Mouse (Mus musculus) embryonic facial prominence, embryonic 15.5 days (tissue): ENCODE data around the gene Zc3h13. TPM values are rescaled to one million over a fixed set of nuclear protein-coding genes. Genes with fewer than 3 reads are reported as not detected.
A peak's percentile ranks its signal among the peaks of the same experiment; 100 is the strongest.

Source experiments
- ATAC-seq: fragments of 200-750 bp; cut with Nextera tagmentation; 2 replicates; pipeline ENCODE4 v1.8.0; 2017; ENCODE audit warnings: low read depth, moderate TSS enrichment; ENCODE audit not compliant: insufficient number of reproducible peaks, low FRiP score, low TSS enrichment
- H3K27ac ChIP-seq: fragments of 300-500 bp; sonication (generic); replicated peaks from 2 replicates; pipeline ENCODE4 v1.5.1; 2015; ENCODE audit warnings: mild to moderate bottlenecking, inconsistent platforms
- H3K27me3 ChIP-seq: fragments of 300-500 bp; sonication (generic); 2 replicates; pipeline ENCODE4 v1.6.1; 2015; ENCODE audit warnings: inconsistent platforms
- H3K36me3 ChIP-seq: fragments of 300-500 bp; sonication (generic); 2 replicates; pipeline ENCODE4 v1.6.1; 2015; ENCODE audit warnings: mild to moderate bottlenecking, inconsistent platforms
- H3K4me1 ChIP-seq: fragments of 300-500 bp; sonication (generic); 2 replicates; pipeline ENCODE4 v1.6.1; 2015; ENCODE audit warnings: inconsistent platforms
- H3K4me2 ChIP-seq: fragments of 300-500 bp; sonication (generic); replicated peaks from 2 replicates; pipeline ENCODE4 v1.6.1; 2015; ENCODE audit warnings: mild to moderate bottlenecking, inconsistent platforms
- H3K4me3 ChIP-seq: fragments of 300-500 bp; sonication (generic); replicated peaks from 2 replicates; pipeline ENCODE4 v1.5.1; 2015; ENCODE audit warnings: mild to moderate bottlenecking, inconsistent platforms
- H3K9ac ChIP-seq: fragments of 300-500 bp; sonication (generic); 2 replicates; pipeline ENCODE4 v1.6.1; 2015; ENCODE audit warnings: inconsistent platforms
- H3K9me3 ChIP-seq: fragments of 300-500 bp; sonication (generic); replicated peaks from 2 replicates; pipeline ENCODE4 v1.6.1; 2016; ENCODE audit warnings: inconsistent platforms
- WGBS: fragments of 180-500 bp; shearing (Covaris S2); methylation state at CpG from one replicate; pipeline ENCODE4 v1.1.7; 2015; 5-methylcytosine and 5-hydroxymethylcytosine counted together
- polyA plus RNA-seq: library from polyadenylated mRNA; unstranded; fragments of >200 nt; fragmentation: Nextera tagmentation; extraction: Ambion mirVana; gene quantifications from 2 replicates; pipeline ENCODE4 v1.2.1, GENCODE M21; 2015

The Zc3h13 gene
- polyA plus RNA-seq, 1 experiment from 2014 or later, result 34.2 TPM

- no peak overlapping the region for H3K9ac ChIP-seq
Measured at GRCm38 (mm10) chr14:75279716-75280115, 4.5 kb upstream of the Zc3h13 start.

GRCm38 (mm10) chr14:75280406-75280805, 3.8 kb upstream of the Zc3h13 start:
- WGBS, result 64% methylated on average over 5 of the region's 5 CpGs
- H3K9ac ChIP-seq, result no peak overlapping the region

More at GRCm38 (mm10) chr14:75279716-75280115, 4.5 kb upstream of the Zc3h13 start:
- H3K4me3 ChIP-seq, result no peak overlapping the region
- ATAC-seq, result no peak
- H3K27ac ChIP-seq, result no peak overlapping the region
- WGBS, result 87% methylated on average over 6 of the region's 6 CpGs
- H3K9me3 ChIP-seq, result no peaks in the 10 kb centered on the region
- no peak overlapping the region for H3K4me2 ChIP-seq
- H3K27me3 ChIP-seq, result no peaks in the 10 kb centered on the region
- H3K36me3 ChIP-seq, result no peaks in the 10 kb centered on the region
- H3K4me1 ChIP-seq, result peaks cover 4% of the 10 kb centered on the region; the same call in 1 of the 2 replicates

GRCm38 (mm10) chr14:75283609-75284192, 472 bp upstream of the Zc3h13 start:
- 5% methylated on average over 19 of the region's 19 CpGs for WGBS
- Histone ChIP-seq H3K9ac (peak overlapping the region; percentile 42), H3K4me1 (peaks cover 12% of the 10 kb centered on the region; the same call in 1 of the 2 replicates), H3K4me3 (peak overlapping the region; percentile 91), H3K9me3 (no peaks in the 10 kb centered on the region), H3K27ac (peak overlapping the region; percentile 44; the same call in 1 of the 2 replicates), H3K36me3 (no peaks in the 10 kb centered on the region), H3K27me3 (no peaks in the 10 kb centered on the region), H3K4me2 (peak overlapping the region; percentile 66)
- peak; percentile 63 for ATAC-seq

More at GRCm38 (mm10) chr14:75280406-75280805, 3.8 kb upstream of the Zc3h13 start:
- no peaks in the 10 kb centered on the region for H3K27me3 ChIP-seq
- H3K27ac ChIP-seq, result no peak overlapping the region
- no peak for ATAC-seq
- H3K4me3 ChIP-seq, result no peak overlapping the region
- peaks cover 10% of the 10 kb centered on the region; the same call in 1 of the 2 replicates for H3K4me1 ChIP-seq
- no peak overlapping the region for H3K4me2 ChIP-seq
- no peaks in the 10 kb centered on the region for H3K36me3 ChIP-seq
- no peaks in the 10 kb centered on the region for H3K9me3 ChIP-seq

- Histone ChIP-seq H3K4me3 (no peak overlapping the region), H3K4me2 (no peak overlapping the region), H3K27ac (no peak overlapping the region), H3K27me3 (no peaks in the 10 kb centered on the region), H3K9me3 (no peaks in the 10 kb centered on the region), H3K36me3 (no peaks in the 10 kb centered on the region), H3K9ac (no peak overlapping the region), H3K4me1 (no peaks in the 10 kb centered on the region)
- WGBS, result 95% methylated on average over 1 of the region's 1 CpGs
- no peak for ATAC-seq
Measured at GRCm38 (mm10) chr14:75301081-75301480, 16.9 kb downstream of the Zc3h13 start.

- H3K4me2 ChIP-seq, result no peak overlapping the region
- no peaks in the 10 kb centered on the region for H3K36me3 ChIP-seq
- no peaks in the 10 kb centered on the region for H3K4me1 ChIP-seq
- no peak overlapping the region for H3K4me3 ChIP-seq
- no peaks in the 10 kb centered on the region for H3K9me3 ChIP-seq
- 23% methylated on average over 5 of the region's 5 CpGs for WGBS
- H3K9ac ChIP-seq, result no peak overlapping the region
- no peak for ATAC-seq
- H3K27me3 ChIP-seq, result no peaks in the 10 kb centered on the region
- no peak overlapping the region for H3K27ac ChIP-seq
Measured at GRCm38 (mm10) chr14:75303807-75304206, 19.6 kb downstream of the Zc3h13 start.

- no peak overlapping the region for H3K4me2 ChIP-seq
- H3K27ac ChIP-seq, result no peak overlapping the region
- no peaks in the 10 kb centered on the region for H3K4me1 ChIP-seq
- H3K9ac ChIP-seq, result no peak overlapping the region
- ATAC-seq, result no peak
- H3K9me3 ChIP-seq, result no peaks in the 10 kb centered on the region
- no peak overlapping the region for H3K4me3 ChIP-seq
- peaks cover 7% of the 10 kb centered on the region; the same call in 1 of the 2 replicates for H3K36me3 ChIP-seq
- H3K27me3 ChIP-seq, result no peaks in the 10 kb centered on the region
Measured at GRCm38 (mm10) chr14:75307855-75308254, 23.7 kb downstream of the Zc3h13 start.

GRCm38 (mm10) chr14:75309336-75309992, 25.3 kb downstream of the Zc3h13 start:
- no peak for ATAC-seq
- Histone ChIP-seq H3K9me3 (no peaks in the 10 kb centered on the region), H3K27ac (no peak overlapping the region), H3K36me3 (peaks cover 8% of the 10 kb centered on the region; the same call in 1 of the 2 replicates), H3K27me3 (no peaks in the 10 kb centered on the region), H3K4me3 (no peak overlapping the region), H3K4me2 (no peak overlapping the region), H3K9ac (no peak overlapping the region), H3K4me1 (no peaks in the 10 kb centered on the region)
- 68% methylated on average over 5 of the region's 5 CpGs for WGBS

- H3K9me3 ChIP-seq, result no peaks in the 10 kb centered on the region
- peaks cover 8% of the 10 kb centered on the region; the same call in 1 of the 2 replicates for H3K36me3 ChIP-seq
- 86% methylated on average over 2 of the region's 2 CpGs for WGBS
- H3K4me3 ChIP-seq, result no peak overlapping the region
- no peaks in the 10 kb centered on the region for H3K4me1 ChIP-seq
- H3K27ac ChIP-seq, result no peak overlapping the region
- no peak overlapping the region for H3K4me2 ChIP-seq
- no peak for ATAC-seq
- H3K27me3 ChIP-seq, result no peaks in the 10 kb centered on the region
- H3K9ac ChIP-seq, result no peak overlapping the region
Measured at GRCm38 (mm10) chr14:75314484-75314883, 30.3 kb downstream of the Zc3h13 start.

- no peaks in the 10 kb centered on the region for H3K9me3 ChIP-seq
Measured at GRCm38 (mm10) chr14:75318736-75319135, 34.6 kb downstream of the Zc3h13 start.

GRCm38 (mm10) chr14:75320269-75320668, 36.1 kb downstream of the Zc3h13 start:
- Histone ChIP-seq H3K27me3 (no peaks in the 10 kb centered on the region), H3K4me1 (no peaks in the 10 kb centered on the region)
- WGBS, result 88% methylated on average over 5 of the region's 5 CpGs

More at GRCm38 (mm10) chr14:75318736-75319135, 34.6 kb downstream of the Zc3h13 start:
- Histone ChIP-seq H3K27ac (no peak overlapping the region), H3K4me2 (no peak overlapping the region), H3K4me3 (no peak overlapping the region), H3K9ac (no peak overlapping the region), H3K4me1 (no peaks in the 10 kb centered on the region), H3K27me3 (no peaks in the 10 kb centered on the region), H3K36me3 (peaks cover 22% of the 10 kb centered on the region)
- 90% methylated on average over 2 of the region's 2 CpGs for WGBS
- no peak for ATAC-seq

GRCm38 (mm10) chr14:75323354-75323753, 39.2 kb downstream of the Zc3h13 start:
- Histone ChIP-seq H3K27me3 (no peaks in the 10 kb centered on the region), H3K4me1 (no peaks in the 10 kb centered on the region), H3K9me3 (no peaks in the 10 kb centered on the region), H3K9ac (no peak overlapping the region), H3K27ac (no peak overlapping the region), H3K36me3 (peaks cover 37% of the 10 kb centered on the region), H3K4me3 (no peak overlapping the region), H3K4me2 (no peak overlapping the region)
- 96% methylated on average over 32 of the region's 32 CpGs for WGBS
- no peak for ATAC-seq

More at GRCm38 (mm10) chr14:75320269-75320668, 36.1 kb downstream of the Zc3h13 start:
- Histone ChIP-seq H3K27ac (no peak overlapping the region), H3K9me3 (no peaks in the 10 kb centered on the region), H3K9ac (no peak overlapping the region), H3K36me3 (peaks cover 27% of the 10 kb centered on the region), H3K4me2 (no peak overlapping the region), H3K4me3 (no peak overlapping the region)
- no peak for ATAC-seq
